Mouse (Mus musculus) Patski (cell line): ENCODE data around the gene Gpsm3. TPM values are rescaled to one million over a fixed set of nuclear protein-coding genes. Genes with fewer than 3 reads are reported as not detected.

Source experiments
- ATAC-seq: fragments of 100-300 bp; one replicate; pipeline ENCODE4 v1.8.0; 2021
- CTCF ChIA-PET: fragments of 350-600 bp; sonication (Branson Sonifier 250); formaldehyde crosslinking; loops from one replicate; lab custom pipeline; 2022; ENCODE audit warnings: inconsistent platforms; lab: Charles Lee
- POLR2A ChIA-PET: fragments of 350-600 bp; sonication (Branson Sonifier 250); formaldehyde crosslinking; loops from one replicate; lab custom pipeline; 2022; ENCODE audit warnings: antibody characterized with exemption, inconsistent platforms; lab: Charles Lee
- DNase-seq: peaks from one replicate; pipeline ENCODE4 v3.0.0-alpha.2; 2011; ENCODE audit warnings: low read depth, low spot score
- H3K27me3 ChIP-seq: fragments of 371-371 bp; one replicate; pipeline ENCODE4 v1.5.1; 2021
- CTCF ChIP-seq: fragments of 100-300 bp; IDR thresholded peaks from one replicate; pipeline ENCODE4 v1.5.1; 2021
- in situ Hi-C: fragments of 300-500 bp; cut with MboI; formaldehyde crosslinking; loops from 3 replicates; pipeline ENCODE4 v1.11.1; 2018; ENCODE audit warnings: low pct_unique_long_range_greater_than_20kb, mixed read lengths
- polyA plus RNA-seq: library from polyadenylated mRNA; unstranded; gene quantifications from one replicate; pipeline ENCODE4 v1.2.3, GENCODE M21; 2021

Gpsm3 gene
- polyA plus RNA-seq, 1 experiment from 2014 or later: 0.35 TPM

DNA sequence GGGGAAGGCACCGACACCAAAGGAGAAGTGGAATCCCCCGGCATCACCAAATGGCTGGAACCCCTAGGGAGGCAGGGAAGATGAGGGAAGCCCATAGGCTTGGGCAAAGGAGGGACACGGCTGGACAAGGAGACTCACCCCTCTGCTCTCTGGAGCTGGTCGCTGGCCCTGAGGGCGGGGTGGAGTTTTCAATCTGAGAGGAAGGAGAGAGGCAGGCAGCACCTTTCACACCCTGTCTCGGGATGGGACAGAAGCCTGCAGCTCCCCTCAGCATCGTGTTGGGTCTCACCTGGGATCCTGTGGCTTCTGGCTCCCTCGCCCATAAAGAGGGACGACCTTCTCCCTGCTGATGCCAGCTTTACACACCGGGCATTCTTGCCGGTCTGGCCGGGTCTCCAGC, 12.2 kb downstream of the Gpsm3 start:
- no peaks in the 10 kb centered on the region for H3K27me3 ChIP-seq
- DNase-seq (no peak), ATAC-seq (no peak)
- in situ Hi-C loops: no loop called here
- ChIA-PET POLR2A (interaction anchor here (0.9 to 5.4 kb wide), 4 partner anchors 8 to 43 kb away, joined by 3 to 28 read pairs (median 4); partner anchors contain the start of genes Fkbpl and Pbx2), CTCF (no interaction called here)
- TF ChIP-seq CTCF: no peak

GRCm38 (mm10) chr17:34603375-34604060, 13.9 kb downstream of the Gpsm3 start, which contains the start of gene Rnf5:
TSS of gene Rnf5 (minus strand) at chr17:34603690.
- ChIA-PET POLR2A (interaction anchor here (2.3 to 5.4 kb wide), 2 partner anchors 10 to 13 kb away, joined by 12 to 28 read pairs; partner anchors contain the start of genes Gpsm3 and Pbx2), CTCF (interaction anchor here (1.0 to 2.1 kb wide), 4 partner anchors 9 to 26 kb away, joined by 3 to 13 read pairs (median 4); partner anchors contain the start of gene Prrt1)
- DNase-seq (peak; percentile 100), ATAC-seq (peak; percentile 88)
- TF ChIP-seq CTCF: no peak
- in situ Hi-C loops: no loop called here
- no peaks in the 10 kb centered on the region for H3K27me3 ChIP-seq

GRCm38 (mm10) chr17:34604061-34604508, 14.5 kb downstream of the Gpsm3 start, which contains the start of gene Agpat1:
TSS of gene Agpat1 (plus strand) at chr17:34604262.
- CTCF ChIA-PET: interaction anchor here (1.0 to 2.1 kb wide), 3 partner anchors 9 to 25 kb away, joined by 3 to 13 read pairs (median 4); partner anchors contain the start of gene Prrt1
- peak; percentile 67 for ATAC-seq
- no peak for DNase-seq

DNA sequence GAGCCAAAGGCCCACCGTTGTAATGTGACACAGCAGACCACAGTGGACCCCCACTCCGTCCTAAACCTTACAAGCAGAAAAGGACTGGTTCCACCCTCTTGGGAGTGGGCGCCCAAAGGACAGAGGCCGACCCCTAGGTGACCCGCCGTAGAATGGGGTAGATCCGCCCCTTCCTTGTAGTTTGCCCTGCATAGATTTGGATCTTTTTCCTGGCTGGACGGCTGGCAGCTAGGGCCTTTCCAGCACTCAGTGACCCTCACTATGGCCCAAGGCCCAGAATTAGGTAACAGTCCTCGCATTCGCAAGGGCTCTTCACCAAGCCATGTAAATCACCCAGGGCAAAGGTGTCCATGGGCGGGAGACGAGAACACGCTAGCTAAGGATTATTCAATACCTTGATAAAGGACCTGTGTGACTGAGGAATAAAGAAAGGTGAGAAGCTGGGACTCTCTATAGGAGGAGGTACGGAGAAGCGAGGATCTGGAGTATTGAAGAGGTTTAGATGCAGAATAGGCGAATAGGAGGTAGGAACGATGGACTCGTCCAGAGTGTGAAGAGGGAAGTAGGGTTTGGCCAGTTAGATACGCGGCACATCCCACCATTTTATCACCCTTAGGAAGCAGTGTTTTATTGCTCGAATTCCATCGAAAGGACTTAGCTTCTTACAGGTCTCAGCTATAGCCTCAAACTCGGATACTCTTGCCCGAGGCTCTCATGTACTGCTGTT, 15.1 kb downstream of the Gpsm3 start:
- no peak for TF ChIP-seq CTCF
- POLR2A ChIA-PET: interaction anchor here (1.4 to 5.4 kb wide), 5 partner anchors 11 to 22 kb away, joined by 3 to 28 read pairs (median 5); partner anchors contain the start of genes Gpsm3 and Pbx2
- CTCF ChIA-PET: interaction anchor here (1.2 to 2.1 kb wide), 4 partner anchors 9 to 40 kb away, joined by 3 to 13 read pairs (median 4); partner anchors contain the start of genes Fkbpl and Prrt1
- ATAC-seq (no peak), DNase-seq (no peak)
- in situ Hi-C loops: no loop called here
- H3K27me3 ChIP-seq: no peaks in the 10 kb centered on the region

More at GRCm38 (mm10) chr17:34604061-34604508, 14.5 kb downstream of the Gpsm3 start, which contains the start of gene Agpat1:
- no peak for TF ChIP-seq CTCF
- in situ Hi-C loops: no loop called here
- POLR2A ChIA-PET: interaction anchor here (1.5 to 5.4 kb wide), 4 partner anchors 11 to 16 kb away, joined by 4 to 28 read pairs (median 8); partner anchors contain the start of genes Gpsm3 and Pbx2
- H3K27me3 ChIP-seq: no peaks in the 10 kb centered on the region

DNA sequence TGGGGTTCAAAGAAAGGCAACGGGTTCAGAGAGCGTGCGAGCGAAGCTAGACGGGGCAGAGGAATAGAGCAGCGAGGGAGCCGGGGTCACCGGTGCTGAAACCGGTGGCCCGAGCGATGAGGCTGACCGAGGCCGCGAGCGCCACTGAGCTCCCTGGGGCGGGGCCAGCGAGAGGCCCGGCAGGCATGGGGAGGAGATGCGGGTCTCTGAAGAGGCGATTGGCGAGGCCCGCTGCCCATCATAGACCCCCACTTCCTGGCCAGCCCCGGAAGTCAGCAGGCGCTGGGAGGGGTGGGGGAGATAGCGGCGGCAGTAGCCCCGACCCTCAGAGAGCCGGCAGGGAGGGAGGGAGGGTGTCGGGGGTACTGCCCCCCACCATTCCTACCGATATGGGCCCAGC, 16.0 kb downstream of the Gpsm3 start:
- no peak for DNase-seq
- in situ Hi-C loops: no loop called here
- ChIA-PET POLR2A (interaction anchor here (0.6 to 5.4 kb wide), 8 partner anchors 12 to 296 kb away, joined by 3 to 28 read pairs (median 4); partner anchors contain the start of genes Gpsm3 and Pbx2), CTCF (interaction anchor here (1.2 to 2.1 kb wide), 3 partner anchors 10 to 39 kb away, joined by 3 to 13 read pairs (median 4); partner anchors contain the start of gene Fkbpl)
- H3K27me3 ChIP-seq: no peaks in the 10 kb centered on the region
- ATAC-seq: peak; percentile 51
- no peak for TF ChIP-seq CTCF

GRCm38 (mm10) chr17:34606186-34607039, 16.8 kb downstream of the Gpsm3 start:
- TF ChIP-seq CTCF: no peak
- DNase-seq: no peak
- in situ Hi-C loops: no loop called here
- POLR2A ChIA-PET: interaction anchor here (0.7 to 5.4 kb wide), 3 partner anchors 13 to 44 kb away, joined by 3 to 28 read pairs (median 12); partner anchors contain the start of genes Gpsm3 and Pbx2
- no peaks in the 10 kb centered on the region for H3K27me3 ChIP-seq
- CTCF ChIA-PET: no interaction called here
- no peak for ATAC-seq

GRCm38 (mm10) chr17:34607997-34608396, 18.4 kb downstream of the Gpsm3 start:
- CTCF ChIA-PET: no interaction called here
- no peaks in the 10 kb centered on the region for H3K27me3 ChIP-seq
- no peak for TF ChIP-seq CTCF
- DNase-seq (no peak), ATAC-seq (no peak)
- POLR2A ChIA-PET: no interaction called here
- in situ Hi-C loops: no loop called here

GRCm38 (mm10) chr17:34611050-34611449, 21.4 kb downstream of the Gpsm3 start:
- H3K27me3 ChIP-seq: no peaks in the 10 kb centered on the region
- in situ Hi-C loops: no loop called here
- ChIA-PET POLR2A (no interaction called here), CTCF (no interaction called here)
- ATAC-seq: no peak
- no peak for TF ChIP-seq CTCF
- no peak for DNase-seq

DNA sequence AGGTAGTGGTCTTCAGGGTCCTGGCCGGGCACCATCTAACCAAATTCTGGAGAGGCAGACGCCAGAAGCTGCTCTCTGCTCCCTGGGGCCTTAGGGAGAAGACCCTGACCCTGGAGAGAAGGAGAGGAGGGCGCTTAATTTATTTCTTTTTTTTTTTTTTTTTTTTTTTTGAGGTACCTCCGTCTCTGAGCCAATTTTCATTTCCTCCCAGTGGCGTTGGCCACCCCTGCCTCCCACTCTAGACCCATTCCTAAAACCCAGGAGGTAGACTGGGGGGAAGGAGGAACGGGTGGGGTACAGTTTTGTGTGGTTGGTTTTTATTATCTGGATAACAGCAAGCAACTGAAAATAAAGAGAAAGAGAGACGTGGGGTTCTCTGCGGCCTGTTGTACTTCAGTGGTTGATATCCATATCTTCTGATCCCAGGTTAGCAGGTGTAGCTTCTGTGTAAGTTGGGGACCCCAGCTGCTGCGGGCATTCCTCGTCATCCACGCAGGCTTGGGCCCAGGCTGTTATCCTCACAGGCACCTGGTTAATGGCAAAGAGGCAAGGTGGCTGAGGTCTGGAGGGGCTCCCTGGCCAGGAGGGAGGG, 23.5 kb downstream of the Gpsm3 start:
- ATAC-seq: no peak
- ChIA-PET CTCF (no interaction called here), POLR2A (interaction anchor here (0.7 kb wide), 1 partner anchor 220 kb away, joined by 3 read pairs; no protein-coding TSS in a partner anchor)
- in situ Hi-C loops: no loop called here
- TF ChIP-seq CTCF: no peak
- DNase-seq: no peak
- no peaks in the 10 kb centered on the region for H3K27me3 ChIP-seq
